Mouse (Mus musculus) kidney, adult 18-20 months (tissue): Measurements from ENCODE around the gene Urb1.

ENCODE experiments used
- DNase-seq: peaks from one replicate; pipeline ENCODE4 v3.0.0; 2021

Gene Urb1

DNA sequence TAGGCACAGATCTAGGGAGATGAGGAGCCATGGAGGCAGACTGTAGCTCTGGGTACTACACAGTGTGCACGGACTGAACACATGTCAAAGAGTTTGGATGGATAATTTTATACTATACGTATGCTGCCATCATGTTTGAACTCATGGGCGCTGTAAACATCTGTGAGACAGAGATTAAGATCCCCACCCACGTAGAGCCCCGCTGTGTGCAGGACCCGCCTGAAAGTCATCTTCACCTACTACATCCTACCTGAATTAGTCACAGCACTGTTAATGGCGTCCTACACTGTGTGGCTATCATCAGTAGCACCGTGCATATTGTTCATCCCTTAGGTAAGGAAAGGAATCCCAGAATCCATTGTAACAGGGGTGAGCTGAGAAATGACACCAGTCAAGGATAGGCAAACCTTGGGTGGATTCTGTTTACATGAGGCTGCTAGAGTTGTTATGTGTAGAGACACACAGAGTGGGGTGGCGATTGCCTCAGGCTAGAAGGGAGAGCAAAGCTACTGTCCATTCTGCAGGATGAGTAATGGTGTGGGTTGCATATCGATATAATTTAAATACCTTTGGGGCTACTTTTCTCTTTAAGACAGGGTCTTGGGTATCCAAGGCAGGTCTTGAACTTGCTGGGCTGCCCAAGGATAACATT lies 12.2 kb upstream of the Urb1 start:
- no peak for DNase-seq

DNA sequence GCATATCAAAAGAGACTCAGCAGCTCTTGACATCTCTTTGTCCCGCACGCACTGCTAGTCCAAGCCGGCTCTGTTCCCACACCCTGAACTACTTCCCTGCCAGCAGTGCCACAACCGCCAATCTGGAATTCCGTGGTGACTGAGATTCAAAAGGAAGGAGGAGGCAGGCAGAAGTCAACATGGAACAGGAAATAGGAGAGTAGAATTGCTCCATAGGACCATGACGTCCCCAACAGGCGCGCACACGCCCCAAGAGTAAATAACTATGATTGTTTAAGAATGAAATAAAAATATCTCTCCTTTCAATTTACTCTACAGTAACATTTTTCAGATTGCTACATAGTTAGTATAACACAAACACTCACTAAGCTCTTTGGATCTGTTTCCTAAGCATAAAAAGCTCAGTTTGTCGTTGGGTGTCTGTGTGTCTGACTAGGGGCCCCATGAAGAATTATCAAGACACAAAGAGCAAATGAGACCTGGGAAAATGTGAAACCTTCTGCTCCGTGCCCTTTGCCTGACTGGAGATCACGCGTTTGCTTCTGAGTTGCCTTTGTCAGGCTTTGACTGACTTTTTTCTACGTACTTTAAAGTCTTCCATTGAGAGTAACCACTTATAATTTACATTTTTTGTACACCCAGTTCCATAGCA lies 11.0 kb upstream of the Urb1 start:
- DNase-seq = no peak

DNA sequence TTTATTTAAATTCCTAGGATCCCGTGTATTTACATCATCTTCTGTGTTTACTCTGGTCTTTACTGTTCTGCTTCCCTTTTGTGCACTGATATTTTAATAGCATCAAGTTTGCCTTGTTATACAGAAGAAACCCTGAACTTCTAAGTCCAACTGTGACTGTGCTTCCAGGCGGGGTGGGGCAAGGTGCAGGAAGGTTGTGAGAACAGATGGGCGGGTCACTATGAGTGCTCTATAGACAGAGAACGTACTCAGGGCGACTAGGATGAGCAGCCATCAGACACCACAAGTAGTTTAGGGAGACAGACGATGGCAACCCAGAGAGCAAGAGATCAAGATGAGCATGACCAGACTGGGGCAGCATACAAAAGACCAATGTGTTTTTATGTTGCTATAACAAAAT lies 10.1 kb upstream of the Urb1 start:
- no peak for DNase-seq

DNA sequence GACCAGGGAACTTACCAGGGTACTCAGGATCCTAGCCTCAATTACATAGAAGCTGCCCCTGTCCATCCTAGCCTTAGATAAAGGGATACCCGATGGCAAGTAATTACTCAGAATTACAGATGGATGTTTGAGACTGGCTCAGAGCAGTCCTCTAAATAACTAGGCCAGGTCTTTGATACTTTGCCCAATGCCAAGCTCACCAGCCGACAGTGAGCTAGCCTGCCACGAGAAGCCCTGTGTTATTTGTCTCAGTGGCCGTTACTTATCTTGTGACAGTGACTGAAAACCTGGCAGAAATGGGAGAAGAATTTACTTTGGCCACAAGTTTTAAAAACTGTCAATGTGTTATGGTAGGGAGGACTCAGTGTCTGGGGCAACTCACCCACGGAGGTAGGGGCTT lies 1.9 kb upstream of the Urb1 start:
- no peak for DNase-seq

DNA sequence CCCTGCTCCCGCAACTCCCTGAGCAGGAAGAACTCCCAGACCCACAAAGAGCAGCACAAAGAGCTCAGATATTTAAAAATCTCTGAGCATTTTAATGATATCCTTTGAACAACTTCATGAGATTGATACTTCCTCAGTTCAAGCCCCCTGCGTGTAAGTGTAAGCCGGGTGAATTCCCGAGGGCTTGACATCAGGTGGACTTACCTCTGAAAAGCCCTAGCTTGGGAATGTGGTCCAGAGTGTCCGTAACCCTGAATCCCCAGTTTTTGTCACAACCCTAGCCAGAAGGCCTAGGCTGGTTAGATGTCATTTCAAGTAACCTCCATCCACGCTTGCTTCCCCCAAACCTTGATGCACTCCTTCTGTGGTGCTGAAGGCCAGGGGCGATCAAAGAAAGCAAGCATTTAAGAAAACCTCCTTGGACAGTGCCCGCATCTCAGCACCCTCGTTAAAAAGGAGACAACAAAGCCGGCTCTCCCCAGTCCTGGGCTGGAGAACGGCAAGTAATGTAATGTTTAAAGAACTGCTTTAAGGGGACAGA lies 573 bp upstream of the Urb1 start:
- DNase-seq = no peak

DNA sequence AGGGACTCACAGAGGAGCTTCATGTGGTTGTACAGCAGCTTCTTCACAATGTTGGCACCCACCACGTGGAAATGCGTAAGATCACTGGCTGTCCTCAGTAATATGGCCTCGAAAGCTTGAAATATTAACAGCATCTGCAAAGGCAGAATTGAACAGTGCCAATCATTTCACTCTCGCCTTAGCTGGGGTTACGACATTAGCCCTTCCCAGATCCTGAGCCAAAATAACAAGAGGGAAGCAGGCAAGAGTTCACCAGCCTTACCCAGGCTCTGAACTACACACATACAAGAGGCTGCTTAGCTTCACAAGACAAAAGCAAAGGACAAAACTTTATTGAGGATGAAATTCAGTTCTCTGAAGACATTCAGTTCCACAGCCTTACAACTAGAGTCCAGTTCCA lies 5.7 kb downstream of the Urb1 start:
- no peak for DNase-seq

DNA sequence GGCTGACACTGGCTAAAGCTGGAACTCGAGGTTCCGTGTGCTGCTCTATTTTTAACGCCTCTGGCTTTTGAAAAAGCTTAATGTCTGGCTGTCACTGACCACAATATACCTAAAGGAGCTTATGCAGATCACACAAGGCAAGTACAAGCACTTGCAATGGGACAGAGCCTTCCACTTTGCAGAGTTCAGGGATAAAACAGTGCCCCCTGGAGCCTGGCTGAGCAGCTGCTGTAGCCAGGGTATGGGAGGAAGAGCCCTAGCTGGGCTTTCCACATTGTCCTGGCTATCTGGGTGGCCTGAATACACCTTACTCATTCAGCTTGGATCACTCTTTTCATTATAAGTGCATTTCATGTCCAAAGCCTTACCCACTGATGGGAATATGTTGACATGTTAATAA lies 8.3 kb downstream of the Urb1 start:
- no peak for DNase-seq

DNA sequence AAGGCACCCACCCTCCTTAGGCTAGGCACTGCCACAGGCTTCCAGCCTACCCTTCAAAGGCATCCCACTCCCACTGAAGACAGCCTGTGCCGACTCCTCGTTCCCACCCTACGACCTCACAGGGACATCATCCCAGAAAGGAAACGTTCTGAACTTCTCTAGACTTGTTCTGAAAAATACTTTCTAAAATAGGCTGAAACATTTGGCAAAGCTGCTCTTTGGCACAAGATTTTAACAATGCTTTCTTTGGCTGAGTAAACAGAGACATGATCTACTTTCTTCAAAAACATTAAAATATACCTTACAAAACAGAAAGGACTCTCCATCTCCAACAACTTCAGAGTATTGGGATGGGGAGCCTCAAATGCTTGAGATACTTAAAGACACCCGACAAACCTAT lies 9.0 kb downstream of the Urb1 start:
- DNase-seq = no peak

DNA sequence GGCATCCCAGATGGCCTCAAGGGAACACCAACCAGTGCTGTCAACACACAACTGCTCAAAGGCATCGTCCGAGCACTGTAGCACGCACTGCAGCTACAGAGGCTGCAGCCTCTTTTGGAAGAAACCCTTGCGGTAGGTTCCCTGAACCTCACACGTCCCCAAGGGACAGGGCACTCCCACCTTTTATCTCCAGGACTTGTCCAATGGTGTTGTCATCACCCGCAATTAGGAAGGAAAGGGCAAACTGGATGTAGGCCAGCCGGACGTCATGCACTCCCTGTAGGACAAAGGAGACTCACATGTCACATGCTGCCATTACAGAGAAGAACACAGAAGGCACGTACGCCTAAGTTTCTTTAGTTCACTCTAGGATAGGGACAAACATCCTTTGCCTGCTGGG lies 10.4 kb downstream of the Urb1 start:
- DNase-seq = no peak

DNA sequence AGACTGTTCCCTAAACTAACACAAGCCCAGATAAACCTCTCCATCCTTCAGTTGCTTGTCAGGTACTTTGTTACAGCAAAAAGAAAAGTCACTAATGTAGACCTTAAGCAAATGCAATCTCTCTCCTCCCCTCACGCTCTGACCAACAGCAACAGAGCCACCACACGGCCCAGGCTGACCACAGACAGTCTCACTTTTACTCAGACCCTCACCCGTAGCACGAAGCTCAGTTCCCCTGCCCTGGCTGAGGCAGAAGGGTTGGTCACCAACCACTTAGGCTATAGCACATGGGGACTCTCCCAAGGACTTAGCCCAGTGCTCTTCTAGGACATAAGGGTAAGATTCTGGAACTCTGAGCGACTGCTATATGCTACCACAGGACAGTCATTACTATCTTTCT lies 11.4 kb downstream of the Urb1 start:
- no peak for DNase-seq

DNA sequence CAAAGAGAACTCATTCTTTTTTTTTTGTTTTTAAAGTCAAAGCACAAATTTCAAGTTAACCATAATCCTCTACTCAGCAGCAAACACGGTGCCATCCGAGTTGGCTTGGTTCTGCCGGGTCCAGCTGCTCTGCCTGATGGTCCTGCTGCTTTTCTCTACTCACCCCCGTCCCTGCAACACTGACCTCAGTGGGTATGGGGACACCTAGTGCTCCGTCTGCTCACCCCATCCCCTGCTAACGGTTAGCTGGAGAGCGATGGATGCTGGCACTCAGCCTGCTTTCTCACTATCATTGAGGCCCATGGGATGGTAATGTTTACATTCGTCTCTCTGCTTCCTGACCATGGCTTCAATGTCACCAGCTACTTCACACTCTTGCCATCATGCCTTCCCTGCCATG lies 11.8 kb downstream of the Urb1 start:
- no peak for DNase-seq

DNA sequence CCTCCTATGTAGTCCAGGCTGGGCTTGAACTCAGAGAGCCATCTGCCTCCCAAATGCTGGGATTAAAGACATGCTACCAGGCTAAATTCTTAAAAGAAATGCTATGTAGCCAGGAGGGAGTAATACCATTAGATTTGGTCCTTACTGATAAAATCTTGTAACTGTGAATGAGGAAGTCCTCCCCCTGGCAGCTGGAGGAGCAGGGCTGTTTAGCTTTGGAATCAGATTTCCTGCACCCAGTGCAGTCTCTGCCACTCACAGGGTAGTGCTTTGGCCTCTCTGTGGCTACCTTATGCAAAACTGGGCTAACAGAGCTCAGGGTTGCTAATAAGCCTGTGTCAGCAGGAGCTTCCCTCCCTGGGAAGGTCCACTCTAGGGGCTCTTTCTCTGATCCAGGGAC lies 15.5 kb downstream of the Urb1 start:
- no peak for DNase-seq

DNA sequence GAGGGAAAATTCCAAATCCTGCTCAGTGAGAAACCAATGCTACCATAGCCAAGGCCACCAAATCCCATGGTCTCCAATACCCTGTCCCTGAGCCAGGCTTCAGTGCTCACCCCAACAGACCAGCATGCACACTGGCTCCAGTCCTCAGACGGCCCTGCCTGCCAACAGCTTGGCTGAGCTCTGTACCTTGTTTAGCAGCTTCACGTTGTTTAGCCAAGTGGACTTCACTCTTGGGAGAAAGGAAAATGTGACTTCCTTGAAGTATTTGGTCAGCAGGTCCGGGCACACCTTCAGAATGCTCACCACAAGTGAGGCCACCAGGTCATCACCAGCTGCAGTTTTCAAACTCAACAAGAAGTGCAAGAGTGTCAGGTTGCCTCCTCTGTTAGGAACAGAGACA lies 17.7 kb downstream of the Urb1 start:
- DNase-seq = peak; percentile 47

DNA sequence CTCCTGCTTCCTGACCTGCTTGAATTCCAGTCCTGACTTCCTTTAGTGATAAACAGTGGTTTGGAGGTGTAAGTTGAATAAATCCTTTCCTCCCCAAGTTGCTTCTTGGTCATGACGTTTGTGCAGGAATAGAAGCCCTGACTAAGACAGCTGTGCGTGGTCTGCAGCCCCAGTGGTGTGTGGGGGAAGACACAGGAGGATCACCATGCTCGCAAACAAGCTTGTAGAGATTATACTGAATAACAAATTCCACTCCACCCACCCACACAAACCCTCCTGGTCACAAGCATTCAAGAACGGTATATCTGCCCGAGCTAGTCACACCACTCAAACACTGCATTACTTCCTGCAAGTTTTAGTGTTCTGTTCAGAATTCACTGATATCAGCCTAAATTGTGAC lies 18.1 kb downstream of the Urb1 start:
- no peak for DNase-seq

DNA sequence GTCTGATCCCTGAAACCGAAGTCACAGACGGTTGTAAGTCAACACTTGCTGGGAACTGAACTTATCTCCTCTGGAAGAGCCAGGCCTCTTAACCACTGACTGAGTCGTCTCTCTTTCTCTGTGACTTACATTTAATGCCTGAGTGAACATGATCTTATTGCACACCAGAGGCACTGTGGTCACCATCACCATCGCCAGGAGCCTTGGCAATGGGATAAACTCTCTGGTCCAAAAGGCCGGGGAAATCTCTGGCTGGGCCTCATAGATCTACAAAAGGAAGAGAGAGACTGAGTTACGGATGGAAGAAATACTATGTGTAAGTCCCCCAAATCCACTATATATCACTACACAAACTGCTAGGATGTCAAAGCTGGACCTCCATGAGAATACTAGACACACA lies 19.3 kb downstream of the Urb1 start:
- no peak for DNase-seq

DNA sequence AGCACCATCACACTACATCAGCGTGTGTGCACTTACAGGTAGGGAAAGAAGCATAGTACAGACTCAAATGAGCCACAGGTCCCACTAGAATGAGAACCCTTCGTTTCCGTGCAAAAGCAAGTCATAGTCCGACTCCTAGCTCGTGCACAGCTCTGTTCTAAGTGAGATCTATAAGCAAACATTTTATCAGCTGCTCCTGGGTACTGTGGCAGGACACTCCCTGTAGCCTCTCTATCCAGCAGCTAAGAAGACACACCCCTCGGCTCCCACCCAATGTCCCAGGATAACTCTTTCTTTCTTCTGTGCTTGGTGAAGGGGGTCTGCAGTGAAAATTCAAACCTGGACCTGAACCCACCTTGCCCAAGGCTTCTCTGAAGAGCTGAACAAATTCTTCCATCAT lies 21.6 kb downstream of the Urb1 start:
- no peak for DNase-seq

DNA sequence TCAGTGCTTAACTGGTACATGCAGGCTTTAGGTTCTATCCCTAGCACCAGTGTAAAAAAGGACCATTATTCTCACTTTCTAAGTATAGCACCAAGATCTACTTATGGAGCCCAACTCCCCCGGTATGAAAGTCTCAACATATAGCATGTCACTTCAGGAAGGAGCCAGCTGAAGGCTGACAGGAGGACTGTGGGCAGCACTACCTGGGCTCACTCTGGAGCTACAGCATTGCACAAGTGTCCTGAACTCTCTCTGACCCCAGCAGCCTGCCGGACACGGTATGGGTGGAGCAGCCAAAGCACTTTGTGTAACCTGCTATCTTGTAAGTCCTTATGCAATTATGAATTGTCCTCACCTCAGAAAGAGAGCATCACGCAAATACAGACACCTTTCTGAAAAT lies 25.0 kb downstream of the Urb1 start:
- DNase-seq = no peak

DNA sequence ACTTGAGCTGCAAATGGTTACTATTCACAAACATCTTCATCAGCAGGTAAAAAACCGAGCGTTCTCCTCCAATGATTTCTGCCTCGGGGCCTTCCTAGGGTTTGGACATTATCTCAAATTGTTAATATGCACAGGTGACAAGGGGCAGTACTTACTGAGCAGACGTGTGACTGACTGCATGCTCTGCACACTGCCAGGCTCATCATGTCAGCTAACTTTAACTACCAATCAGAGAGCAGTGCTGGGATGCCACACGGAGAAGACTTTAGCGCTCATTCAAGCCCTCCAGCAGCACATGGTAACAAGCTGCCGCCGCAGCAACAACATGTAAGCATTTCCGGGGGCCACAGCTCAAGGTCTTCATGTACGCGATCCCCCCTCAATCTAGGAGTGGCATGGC lies 26.9 kb downstream of the Urb1 start:
- no peak for DNase-seq

DNA sequence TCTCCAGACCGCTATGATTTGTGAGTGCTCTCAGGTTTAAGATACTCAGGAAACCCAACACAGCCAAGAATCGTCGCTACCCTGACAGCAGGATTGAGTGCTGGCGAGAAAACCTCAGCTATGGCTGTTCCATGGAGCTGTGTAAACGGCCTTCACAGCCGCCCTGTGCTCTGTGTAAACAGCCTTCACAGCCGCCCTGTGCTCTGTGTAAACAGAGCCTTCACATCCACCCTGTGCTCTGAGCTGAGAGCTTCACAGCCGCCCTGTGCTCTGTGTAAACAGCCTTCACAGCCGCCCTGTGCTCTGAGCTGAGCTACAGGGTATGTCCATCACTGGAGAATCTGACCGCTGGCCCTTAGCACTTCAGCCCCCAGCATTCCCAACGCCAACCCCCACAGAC lies 30.4 kb downstream of the Urb1 start:
- no peak for DNase-seq

DNA sequence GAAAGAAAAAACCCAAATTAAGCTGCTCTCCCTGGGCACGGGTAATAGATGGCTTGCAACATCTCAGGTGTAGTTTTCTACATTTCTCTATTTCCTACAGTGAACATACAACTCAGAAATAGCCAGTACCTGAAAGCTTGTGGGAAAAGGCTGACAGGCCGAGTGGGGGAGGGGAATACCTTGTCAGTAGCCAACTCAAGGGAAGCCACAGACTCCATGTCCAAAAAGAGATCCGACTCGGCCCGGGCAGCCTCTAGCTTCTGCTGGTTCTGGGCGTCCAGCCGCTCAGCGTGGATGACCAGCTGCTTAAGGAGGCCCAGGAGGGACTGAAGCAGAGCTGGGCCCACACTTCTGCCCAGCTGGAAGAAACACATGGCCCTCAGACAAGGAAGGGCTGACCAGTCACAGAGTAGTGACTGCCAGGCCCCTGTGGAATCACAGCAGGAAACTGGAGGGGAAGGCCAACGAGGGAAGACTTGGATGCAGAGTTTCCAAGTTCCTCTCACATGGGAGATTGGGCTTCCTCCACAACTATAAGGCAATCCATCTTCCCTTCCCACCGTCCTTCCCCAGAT lies 34.2 kb downstream of the Urb1 start:
- DNase-seq = no peak

DNA sequence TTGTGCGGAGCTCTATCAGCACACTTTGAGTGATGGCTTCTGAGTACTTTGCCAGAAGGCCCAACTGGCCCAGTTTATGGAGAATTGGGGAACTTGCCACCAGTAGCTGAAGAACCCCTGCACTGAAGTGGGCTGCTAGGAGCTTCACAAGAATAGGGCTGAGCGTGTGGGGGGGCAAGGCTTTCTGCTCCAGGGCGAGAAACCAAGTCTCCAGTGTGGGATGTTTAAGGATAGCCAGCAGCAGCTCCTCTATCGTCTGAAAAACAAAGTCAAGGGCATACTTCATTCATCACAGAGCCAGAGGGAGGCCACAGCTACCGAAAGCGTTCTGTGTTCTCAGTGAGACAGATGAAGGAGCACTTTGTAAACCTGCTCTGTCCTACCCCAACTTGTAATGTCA lies 35.6 kb downstream of the Urb1 start:
- DNase-seq = no peak

DNA sequence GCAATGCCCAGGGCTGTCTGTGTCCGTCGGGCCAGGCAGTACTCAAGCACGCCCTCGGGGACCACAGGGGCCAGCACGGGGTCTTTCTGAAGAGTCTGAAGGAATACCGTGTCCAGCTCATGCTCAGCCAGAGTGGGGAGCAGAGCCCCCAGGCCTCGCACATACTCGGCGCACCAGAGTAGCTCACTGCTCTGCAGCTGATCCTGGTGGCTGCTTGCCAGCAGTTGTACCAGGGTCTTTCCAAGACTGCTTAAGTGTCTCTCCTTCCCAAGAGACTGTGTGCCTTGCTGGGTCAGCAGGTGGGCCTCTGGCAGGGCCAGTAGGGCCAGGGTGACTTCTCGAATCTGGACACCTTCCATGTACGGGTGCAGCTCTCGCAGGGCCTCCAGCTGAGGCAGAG lies 36.0 kb downstream of the Urb1 start:
- DNase-seq = no peak

DNA sequence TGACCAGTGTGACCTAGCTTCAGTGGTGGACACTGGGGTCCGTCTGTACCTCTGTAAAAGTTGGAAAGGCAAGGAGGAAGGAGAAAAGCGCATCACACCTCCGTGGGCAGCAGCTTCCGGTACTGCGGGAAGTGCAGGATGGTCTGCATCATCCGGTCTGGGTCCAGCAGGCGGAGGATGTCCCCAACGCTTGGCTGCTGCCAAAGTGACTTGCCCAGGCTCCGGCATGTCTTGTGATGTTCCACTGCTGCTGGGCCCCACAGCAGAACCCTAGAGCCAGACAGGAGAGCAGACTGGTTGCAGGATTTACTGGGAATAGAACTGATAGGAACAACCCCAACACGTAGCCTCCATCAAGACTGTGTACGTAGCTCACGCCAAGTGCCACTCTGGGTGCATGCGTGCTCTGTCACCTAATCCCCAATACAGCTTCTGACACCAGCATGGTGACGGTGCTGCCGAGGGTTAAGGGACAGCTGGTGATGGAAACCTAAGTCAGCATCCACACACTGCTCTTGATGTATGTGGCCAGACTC lies 43.2 kb downstream of the Urb1 start:
- no peak for DNase-seq

DNA sequence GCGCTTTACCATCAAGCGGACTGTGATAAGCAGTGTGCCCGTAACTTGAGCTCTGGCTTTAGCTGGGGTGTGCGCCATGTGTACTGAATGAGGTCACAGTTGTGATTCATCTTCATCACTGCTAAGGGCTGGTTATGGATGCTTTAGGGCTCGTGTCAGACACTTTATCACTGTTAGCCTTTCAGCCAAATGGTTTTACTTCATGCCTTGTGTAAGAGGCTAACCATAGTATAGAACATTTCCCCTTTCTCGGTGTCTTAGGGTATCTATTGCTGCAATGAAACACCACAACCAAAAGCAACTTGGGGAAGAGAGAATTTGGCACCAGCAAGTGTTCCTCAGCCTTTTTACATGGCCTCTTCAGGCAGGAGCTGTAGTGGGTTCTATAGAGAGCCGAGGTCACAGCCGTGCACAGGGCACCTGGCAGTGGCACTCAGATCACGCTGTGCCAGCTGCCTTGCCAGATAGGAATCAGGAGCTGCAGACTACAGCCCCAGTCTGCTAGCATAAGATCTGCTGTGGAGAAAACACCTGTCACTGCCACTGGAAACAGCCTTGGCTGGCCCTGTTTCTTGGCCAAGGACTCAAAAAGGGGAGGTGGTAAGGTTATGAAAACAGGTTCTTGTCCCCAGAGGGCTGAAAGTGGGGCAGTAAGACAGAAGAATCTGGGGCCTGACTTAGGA lies 44.9 kb downstream of the Urb1 start:
- DNase-seq = no peak
